Mouse (Mus musculus) G1E (cell line): Measurements from ENCODE around the gene Rhpn2. TPM values are rescaled to one million over a fixed set of nuclear protein-coding genes. Genes with fewer than 3 reads are reported as not detected.

Experiments used
- ATAC-seq: 2 replicates; pipeline ENCODE4 v1.8.0; 2016; ENCODE audit warnings: mild to moderate bottlenecking; ENCODE audit not compliant: insufficient number of reproducible peaks, poor library complexity, low FRiP score, severe bottlenecking; ENCODE audit errors: extremely low read depth
- DNase-seq: peaks from one replicate; pipeline ENCODE4 v3.0.0; 2012; ENCODE audit warnings: low spot score
- H3K27me3 ChIP-seq: 2 replicates; pipeline ENCODE4 v1.6.1; 2012; ENCODE audit warnings: mild to moderate bottlenecking, low read length, inconsistent platforms; ENCODE audit not compliant: insufficient read depth
- H3K36me3 ChIP-seq: replicated peaks from 2 replicates; pipeline ENCODE3; 2012; ENCODE audit warnings: mild to moderate bottlenecking, inconsistent platforms
- H3K4me1 ChIP-seq: 2 replicates; pipeline ENCODE4 v1.6.1; 2012; ENCODE audit warnings: low read depth, low read length, inconsistent platforms, mixed read lengths; ENCODE audit not compliant: insufficient read depth
- H3K4me3 ChIP-seq: 2 replicates; pipeline ENCODE4 v1.5.1; 2012; ENCODE audit warnings: low read depth, mild to moderate bottlenecking, inconsistent platforms, low read length, moderate library complexity, mixed read lengths
- H3K9me3 ChIP-seq: replicated peaks from 2 replicates; pipeline ENCODE4 v1.6.1; 2012; ENCODE audit warnings: inconsistent platforms
- CTCF ChIP-seq: IDR thresholded peaks from 2 replicates; pipeline ENCODE4 v1.5.1; 2012; ENCODE audit warnings: low read depth, low read length, inconsistent platforms, mixed read lengths
- GATA1 ChIP-seq: IDR thresholded peaks from 2 replicates; pipeline ENCODE4 v1.6.1; 2012; ENCODE audit warnings: borderline replicate concordance, low read length, inconsistent platforms, mixed read lengths
- GATA2 ChIP-seq: IDR thresholded peaks from 2 replicates; pipeline ENCODE4 v1.6.1; 2012; ENCODE audit warnings: low read depth, low read length, inconsistent platforms, borderline replicate concordance
- POLR2AphosphoS5 ChIP-seq: IDR thresholded peaks from 2 replicates; pipeline ENCODE4 v1.6.1; 2012; ENCODE audit warnings: low read depth, low read length, inconsistent platforms; ENCODE audit not compliant: insufficient replicate concordance
- TAL1 ChIP-seq: conservative IDR thresholded peaks from 2 replicates; pipeline ENCODE4 v1.6.1; 2012; ENCODE audit warnings: low read depth, low read length, inconsistent platforms, mixed read lengths
- polyA plus RNA-seq: library from polyadenylated mRNA; stranded (reverse); fragments of >175 nt; gene quantifications from 2 replicates; pipeline ENCODE4 v1.2.3, GENCODE M21; 2012
- total RNA-seq, 2 experiments: library from RNA; stranded (forward) in 1 of 2; stranded (reverse) in 1 of 2; fragments of 200-1000 nt in 1 of 2; fragments of >200 nt in 1 of 2; fragmentation: Nextera tagmentation in 1 of 2; gene quantifications; 2 replicates each; pipeline ENCODE4 v1.2.3; 2014 to 2017

The Rhpn2 gene
- total and polyA plus RNA-seq, 3 experiments: 0.05 to 0.66 (median 0.38) TPM

- Histone ChIP-seq H3K9me3 (no peaks in the 10 kb centered on the region), H3K4me1 (peaks cover 21% of the 10 kb centered on the region), H3K4me3 (no peak overlapping the region), H3K27me3 (no peaks in the 10 kb centered on the region), H3K36me3 (peaks cover 79% of the 10 kb centered on the region)
- DNase-seq (no peak), ATAC-seq (no peak)
- no peak for TF ChIP-seq GATA1
- TF ChIP-seq POLR2AphosphoS5: no peak
- TF ChIP-seq TAL1: no peak
- TF ChIP-seq GATA2: no peak
- no peak for TF ChIP-seq CTCF
Measured at GRCm38 (mm10) chr7:35401169-35401568, 67.2 kb downstream of the Rhpn2 start.

- no peaks in the 10 kb centered on the region for H3K27me3 ChIP-seq
- DNase-seq: no peak
- no peak for TF ChIP-seq GATA1
- TF ChIP-seq POLR2AphosphoS5: no peak
- TF ChIP-seq CTCF: no peak
- no peak for TF ChIP-seq TAL1
- TF ChIP-seq GATA2: no peak
- H3K4me1 ChIP-seq: no peaks in the 10 kb centered on the region
- H3K36me3 ChIP-seq: peaks cover 81% of the 10 kb centered on the region
- H3K9me3 ChIP-seq: no peaks in the 10 kb centered on the region
- no peak overlapping the region for H3K4me3 ChIP-seq
- ATAC-seq: no peak
Measured at GRCm38 (mm10) chr7:35415226-35415625, 81.3 kb downstream of the Rhpn2 start.

GRCm38 (mm10) chr7:35415801-35416653 lies 82.1 kb downstream of the Rhpn2 start:
- Histone ChIP-seq H3K27me3 (no peaks in the 10 kb centered on the region), H3K36me3 (peaks cover 83% of the 10 kb centered on the region), H3K4me1 (no peaks in the 10 kb centered on the region), H3K4me3 (no peak overlapping the region), H3K9me3 (no peaks in the 10 kb centered on the region)
- TF ChIP-seq TAL1 (no peak), GATA1 (no peak), CTCF (no peak), POLR2AphosphoS5 (no peak), GATA2 (no peak)
- DNase-seq: no peak
- no peak for ATAC-seq

- TF ChIP-seq GATA2 (no peak), CTCF (no peak), POLR2AphosphoS5 (no peak), TAL1 (no peak), GATA1 (no peak)
- Histone ChIP-seq H3K4me3 (no peak overlapping the region), H3K36me3 (peaks cover 87% of the 10 kb centered on the region)
Measured at GRCm38 (mm10) chr7:35416654-35416948, 82.6 kb downstream of the Rhpn2 start.

GRCm38 (mm10) chr7:35423071-35423470 lies 89.1 kb downstream of the Rhpn2 start:
- H3K36me3 ChIP-seq: peaks cover 69% of the 10 kb centered on the region
- H3K4me3 ChIP-seq: no peak overlapping the region
- no peak for ATAC-seq
- no peak for DNase-seq
- H3K4me1 ChIP-seq: no peaks in the 10 kb centered on the region
- TF ChIP-seq POLR2AphosphoS5 (no peak), GATA1 (no peak), TAL1 (no peak), CTCF (no peak), GATA2 (no peak)
- no peaks in the 10 kb centered on the region for H3K27me3 ChIP-seq
- no peaks in the 10 kb centered on the region for H3K9me3 ChIP-seq

More at GRCm38 (mm10) chr7:35416654-35416948, 82.6 kb downstream of the Rhpn2 start:
- no peaks in the 10 kb centered on the region for H3K4me1 ChIP-seq
- no peak for ATAC-seq
- H3K27me3 ChIP-seq: no peaks in the 10 kb centered on the region
- H3K9me3 ChIP-seq: no peaks in the 10 kb centered on the region
- no peak for DNase-seq

- Histone ChIP-seq H3K27me3 (no peaks in the 10 kb centered on the region), H3K9me3 (no peaks in the 10 kb centered on the region), H3K4me3 (no peak overlapping the region), H3K4me1 (no peaks in the 10 kb centered on the region), H3K36me3 (peaks cover 74% of the 10 kb centered on the region)
- no peak for DNase-seq
- no peak for TF ChIP-seq GATA1
- ATAC-seq: no peak
Measured at GRCm38 (mm10) chr7:35428146-35428545, 94.2 kb downstream of the Rhpn2 start.

- Histone ChIP-seq H3K9me3 (no peaks in the 10 kb centered on the region), H3K27me3 (no peaks in the 10 kb centered on the region), H3K4me3 (no peak overlapping the region), H3K4me1 (no peaks in the 10 kb centered on the region), H3K36me3 (peaks cover 88% of the 10 kb centered on the region)
- TF ChIP-seq CTCF (no peak), GATA1 (no peak), TAL1 (no peak), POLR2AphosphoS5 (no peak), GATA2 (no peak)
- no peak for DNase-seq
- ATAC-seq: no peak
Measured at GRCm38 (mm10) chr7:35435266-35435665, 101.3 kb downstream of the Rhpn2 start.

Other genes with a start within 250 kb of the Rhpn2 start
- gene Cebpa, start 214.9 kb upstream of the Rhpn2 start, total RNA-seq (2014; fragmentation: Nextera tagmentation): not detected in 2 replicates
- gene Cebpa, start 214.9 kb upstream of the Rhpn2 start, total RNA-seq (2017): not detected in 2 replicates
- gene Cebpa, start 214.9 kb upstream of the Rhpn2 start, polyA plus RNA-seq: 0.02 and 0.04 TPM in 2 replicates
- gene Slc7a10, start 147.8 kb upstream of the Rhpn2 start, total RNA-seq (2014; fragmentation: Nextera tagmentation): not detected in 2 replicates
- 0.22 TPM in 1 of 2 replicates, not detected in the other for gene Slc7a10, start 147.8 kb upstream of the Rhpn2 start, total RNA-seq (2017)
- gene Slc7a10, start 147.8 kb upstream of the Rhpn2 start, polyA plus RNA-seq: not detected in 2 replicates
- gene Lrp3, start 118.7 kb upstream of the Rhpn2 start, total RNA-seq (2014; fragmentation: Nextera tagmentation): not detected in 2 replicates
- gene Lrp3, start 118.7 kb upstream of the Rhpn2 start, total RNA-seq (2017): 0.06 and 0.16 TPM in 2 replicates
- gene Lrp3, start 118.7 kb upstream of the Rhpn2 start, polyA plus RNA-seq: not detected in 2 replicates
- 20.7 and 27.1 TPM in 2 replicates for gene Gpatch1, start 15.7 kb upstream of the Rhpn2 start, total RNA-seq (2014; fragmentation: Nextera tagmentation)
- gene Gpatch1, start 15.7 kb upstream of the Rhpn2 start, total RNA-seq (2017): 14.1 and 17.3 TPM in 2 replicates
- gene Gpatch1, start 15.7 kb upstream of the Rhpn2 start, polyA plus RNA-seq: 13.4 and 14.3 TPM in 2 replicates
- gene Faap24, start 62.7 kb downstream of the Rhpn2 start, total RNA-seq (2014; fragmentation: Nextera tagmentation): 39.9 and 40.3 TPM in 2 replicates
- gene Faap24, start 62.7 kb downstream of the Rhpn2 start, total RNA-seq (2017): 21.3 and 23.2 TPM in 2 replicates
- gene Faap24, start 62.7 kb downstream of the Rhpn2 start, polyA plus RNA-seq: 6.9 and 19.1 TPM in 2 replicates
- 9.9 and 10.8 TPM in 2 replicates for gene Cep89, start 62.9 kb downstream of the Rhpn2 start, total RNA-seq (2014; fragmentation: Nextera tagmentation)
- 9.8 and 13.8 TPM in 2 replicates for gene Cep89, start 62.9 kb downstream of the Rhpn2 start, total RNA-seq (2017)
- gene Cep89, start 62.9 kb downstream of the Rhpn2 start, polyA plus RNA-seq: 12.1 and 15.3 TPM in 2 replicates
- not detected in 2 replicates for gene Slc7a9, start 114.6 kb downstream of the Rhpn2 start, total RNA-seq (2014; fragmentation: Nextera tagmentation)
- 0.06 and 0.16 TPM in 2 replicates for gene Slc7a9, start 114.6 kb downstream of the Rhpn2 start, total RNA-seq (2017)
- gene Slc7a9, start 114.6 kb downstream of the Rhpn2 start, polyA plus RNA-seq: not detected in 2 replicates
- gene Tdrd12, start 203.6 kb downstream of the Rhpn2 start, total RNA-seq (2014; fragmentation: Nextera tagmentation): 0.23 TPM in 1 of 2 replicates, not detected in the other
- gene Tdrd12, start 203.6 kb downstream of the Rhpn2 start, total RNA-seq (2017): not detected in 2 replicates
- not detected in 2 replicates for gene Tdrd12, start 203.6 kb downstream of the Rhpn2 start, polyA plus RNA-seq
- 122 and 136 TPM in 2 replicates for gene Nudt19, start 222.1 kb downstream of the Rhpn2 start, total RNA-seq (2014; fragmentation: Nextera tagmentation)
- 79.1 and 85.6 TPM in 2 replicates for gene Nudt19, start 222.1 kb downstream of the Rhpn2 start, total RNA-seq (2017)
- 30.1 and 31.9 TPM in 2 replicates for gene Nudt19, start 222.1 kb downstream of the Rhpn2 start, polyA plus RNA-seq